Mouse (Mus musculus) stomach, postnatal 0 days (tissue): ENCODE data around the gene Rpl24.
A peak's percentile ranks its signal among the peaks of the same experiment; 100 is the strongest.

Source experiments
- CTCF ChIP-seq: IDR thresholded peaks from 2 replicates; pipeline ENCODE4 v1.5.1; 2016; ENCODE audit warnings: antibody characterized with exemption, low read depth, mild to moderate bottlenecking, moderate library complexity
- EP300 ChIP-seq: optimal IDR thresholded peaks from 2 replicates; pipeline ENCODE3; 2016; ENCODE audit warnings: antibody characterized with exemption

DNA sequence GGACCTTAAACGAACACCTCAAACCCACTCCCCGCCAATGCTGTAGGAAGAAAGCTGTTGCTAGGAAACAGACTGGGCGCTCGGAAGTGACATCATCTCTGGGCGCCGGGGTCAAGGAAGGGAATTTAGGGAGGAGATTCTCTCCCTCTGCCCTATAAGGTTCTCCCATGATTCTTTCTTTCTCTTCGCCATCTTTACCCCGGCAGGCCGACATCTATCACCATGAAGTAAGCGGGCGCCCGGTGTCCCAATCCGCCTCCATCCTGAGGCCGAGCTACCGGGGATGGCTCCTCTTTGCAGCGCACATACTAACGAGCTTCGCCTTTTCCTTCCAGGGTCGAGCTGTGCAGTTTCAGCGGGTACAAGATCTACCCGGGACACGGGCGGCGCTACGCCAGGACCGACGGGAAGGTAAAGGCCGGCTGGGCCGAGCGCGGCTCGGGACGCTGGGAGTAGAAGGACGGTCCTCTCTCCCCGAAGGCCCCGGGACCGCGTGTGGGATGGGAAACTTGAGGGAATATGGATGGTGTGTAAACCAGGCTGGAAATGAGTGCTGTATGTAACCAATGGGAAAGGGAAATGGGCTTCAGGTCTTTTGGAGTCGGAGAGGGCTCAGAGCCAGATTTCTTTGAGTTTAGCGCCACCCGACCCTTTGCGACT is at the start of gene Rpl24:
- peak; percentile 77 for TF ChIP-seq EP300
- no peak for TF ChIP-seq CTCF
